Mouse (Mus musculus) CH12F3 (cell line): ENCODE results near the gene Gm6871.
"Not testable (repeated sequence)": the region's sequence is repeated elsewhere in the genome, so short reads cannot be mapped to it uniquely, and the experiment has no call there.

ENCODE experiments used
- in situ Hi-C: fragments of 300-500 bp; cut with MboI; formaldehyde crosslinking; loops from 2 replicates; pipeline ENCODE4 v1.14.3; 2020; ENCODE audit warnings: low sequenced_read_pairs

Gene Gm6871

GRCm38 (mm10) chr7:41573562-41573961, at the start of gene Gm6871:
TSS of gene Gm6871 (minus strand) at chr7:41573662.
- in situ Hi-C loops = not testable (repeated sequence)

- in situ Hi-C loops = not testable (repeated sequence)
Observed at GRCm38 (mm10) chr7:41616241-41616640, 42.8 kb upstream of the Gm6871 start.

- in situ Hi-C loops = no loop called here
Observed at GRCm38 (mm10) chr7:41611654-41612053, 38.2 kb upstream of the Gm6871 start.

- in situ Hi-C loops = no loop called here
Observed at GRCm38 (mm10) chr7:41599932-41600548, 26.6 kb upstream of the Gm6871 start.

GRCm38 (mm10) chr7:41599034-41599813, 25.8 kb upstream of the Gm6871 start, which contains the start of gene 2610021A01Rik:
TSS of gene 2610021A01Rik (plus strand) at chr7:41599230.
- in situ Hi-C loops = no loop called here

- in situ Hi-C loops = no loop called here
Observed at GRCm38 (mm10) chr7:41598615-41599014, 25.2 kb upstream of the Gm6871 start.

GRCm38 (mm10) chr7:41587831-41588230, 14.4 kb upstream of the Gm6871 start:
- in situ Hi-C loops = not testable (repeated sequence)

GRCm38 (mm10) chr7:41582028-41582427, 8.6 kb upstream of the Gm6871 start:
- in situ Hi-C loops = no loop called here

GRCm38 (mm10) chr7:41577956-41578355, 4.5 kb upstream of the Gm6871 start:
- in situ Hi-C loops = no loop called here

GRCm38 (mm10) chr7:41560681-41561080, 12.8 kb downstream of the Gm6871 start:
- in situ Hi-C loops = no loop called here

- in situ Hi-C loops = no loop called here
Observed at GRCm38 (mm10) chr7:41512672-41513071, 60.8 kb downstream of the Gm6871 start.

GRCm38 (mm10) chr7:41512207-41512606, 61.3 kb downstream of the Gm6871 start:
- in situ Hi-C loops = no loop called here

GRCm38 (mm10) chr7:41502402-41502801, 71.1 kb downstream of the Gm6871 start:
- in situ Hi-C loops = no loop called here

GRCm38 (mm10) chr7:41500151-41500934, 73.1 kb downstream of the Gm6871 start:
- in situ Hi-C loops = no loop called here

GRCm38 (mm10) chr7:41499389-41500049, 73.9 kb downstream of the Gm6871 start, which contains the start of the genes Gm20449 and AW146154:
TSS of gene Gm20449 (minus strand) at chr7:41499417.
TSS of gene AW146154 (minus strand) at chr7:41499890.
- in situ Hi-C loops = no loop called here

GRCm38 (mm10) chr7:41499018-41499388, 74.5 kb downstream of the Gm6871 start:
- in situ Hi-C loops = not testable (repeated sequence)

- in situ Hi-C loops = not testable (repeated sequence)
Observed at GRCm38 (mm10) chr7:41498464-41498863, 75.0 kb downstream of the Gm6871 start.

GRCm38 (mm10) chr7:41497871-41498270, 75.6 kb downstream of the Gm6871 start:
- in situ Hi-C loops = no loop called here
